Mouse (Mus musculus) heart, postnatal 0 days (tissue): ENCODE measurements around the gene Cyp27b1. TPM values are rescaled to one million over a fixed set of nuclear protein-coding genes. Genes with fewer than 3 reads are reported as not detected.

Source experiments
- ATAC-seq: fragments of 200-750 bp; cut with Nextera tagmentation; 2 replicates; pipeline ENCODE4 v1.8.0; 2017; ENCODE audit warnings: low read depth, moderate number of reproducible peaks, moderate library complexity; ENCODE audit not compliant: insufficient read depth
- DNase-seq: peaks from one replicate; pipeline ENCODE4 v3.0.0-alpha.2; 2016; ENCODE audit warnings: low spot score
- H3K27ac ChIP-seq: fragments of 300-500 bp; sonication (generic); 2 replicates; pipeline ENCODE4 v1.5.1; 2014; ENCODE audit warnings: low read depth, mild to moderate bottlenecking
- H3K27me3 ChIP-seq: fragments of 300-500 bp; sonication (generic); 2 replicates; pipeline ENCODE4 v1.6.1; 2014; ENCODE audit warnings: low read length, mixed read lengths; ENCODE audit not compliant: control insufficient read depth, insufficient read depth
- H3K36me3 ChIP-seq: fragments of 300-500 bp; sonication (generic); replicated peaks from 2 replicates; pipeline ENCODE4 v1.6.1; 2014; ENCODE audit warnings: low read length, mixed read lengths; ENCODE audit not compliant: control insufficient read depth, insufficient read depth
- H3K4me1 ChIP-seq: fragments of 300-500 bp; sonication (generic); 2 replicates; pipeline ENCODE4 v1.6.1; 2014; ENCODE audit warnings: antibody characterized with exemption; ENCODE audit not compliant: control insufficient read depth, insufficient read depth
- H3K4me2 ChIP-seq: fragments of 300-500 bp; sonication (generic); 2 replicates; pipeline ENCODE4 v1.6.1; 2014; ENCODE audit warnings: low read depth, mild to moderate bottlenecking, low read length, moderate library complexity
- H3K4me3 ChIP-seq: fragments of 300-500 bp; sonication (generic); 2 replicates; pipeline ENCODE4 v1.5.1; 2014; ENCODE audit warnings: low read depth, low read length
- H3K9ac ChIP-seq: fragments of 300-500 bp; sonication (generic); replicated peaks from 2 replicates; pipeline ENCODE4 v1.6.1; 2014; ENCODE audit warnings: low read depth, low read length, mixed read lengths
- H3K9me3 ChIP-seq: fragments of 300-500 bp; sonication (generic); replicated peaks from 2 replicates; pipeline ENCODE4 v1.6.1; 2016; ENCODE audit warnings: low read length; ENCODE audit not compliant: control insufficient read depth
- CTCF ChIP-seq: IDR thresholded peaks from 2 replicates; pipeline ENCODE4 v1.5.1; 2016; ENCODE audit warnings: antibody characterized with exemption, control low read depth, low read depth
- EP300 ChIP-seq: IDR thresholded peaks from 2 replicates; pipeline ENCODE4 v1.6.1; 2016; ENCODE audit warnings: antibody characterized with exemption, low read depth
- WGBS: fragments of 180-500 bp; shearing (Covaris S2); extraction: QIAGEN DNeasy Blood & Tissue Kit; methylation state at CpG from one replicate; pipeline ENCODE4 v1.1.7; 2014; 5-methylcytosine and 5-hydroxymethylcytosine counted together
- polyA plus RNA-seq: library from polyadenylated mRNA; unstranded; fragments of >200 nt; fragmentation: Nextera tagmentation; extraction: Ambion mirVana; gene quantifications from 2 replicates; pipeline ENCODE4 v1.2.1, GENCODE M21; 2015
- total RNA-seq: library from RNA; depleted of rRNA; stranded (reverse); fragments of >200 nt; gene quantifications from 2 replicates; pipeline ENCODE4 v1.2.3, GENCODE M21; 2014; ENCODE audit warnings: low replicate concordance

The Cyp27b1 gene
- total and polyA plus RNA-seq, 2 experiments from 2014 or later, result 0.08 TPM; not detected in 1

GRCm38 (mm10) chr10:127003806-127004205 is 44.2 kb upstream of the Cyp27b1 start:
- no peak overlapping the region for H3K4me3 ChIP-seq
- no peak overlapping the region for H3K4me2 ChIP-seq
- no peaks in the 10 kb centered on the region for H3K27me3 ChIP-seq
- H3K36me3 ChIP-seq, result peaks cover 11% of the 10 kb centered on the region
- ATAC-seq, result no peak
- no peak for DNase-seq
- H3K9ac ChIP-seq, result no peak overlapping the region
- 81% methylated on average over 7 of the region's 7 CpGs for WGBS
- H3K9me3 ChIP-seq, result no peaks in the 10 kb centered on the region
- H3K4me1 ChIP-seq, result no peaks in the 10 kb centered on the region
- TF ChIP-seq EP300, result no peak
- TF ChIP-seq CTCF, result no peak
- no peak overlapping the region for H3K27ac ChIP-seq

DNA sequence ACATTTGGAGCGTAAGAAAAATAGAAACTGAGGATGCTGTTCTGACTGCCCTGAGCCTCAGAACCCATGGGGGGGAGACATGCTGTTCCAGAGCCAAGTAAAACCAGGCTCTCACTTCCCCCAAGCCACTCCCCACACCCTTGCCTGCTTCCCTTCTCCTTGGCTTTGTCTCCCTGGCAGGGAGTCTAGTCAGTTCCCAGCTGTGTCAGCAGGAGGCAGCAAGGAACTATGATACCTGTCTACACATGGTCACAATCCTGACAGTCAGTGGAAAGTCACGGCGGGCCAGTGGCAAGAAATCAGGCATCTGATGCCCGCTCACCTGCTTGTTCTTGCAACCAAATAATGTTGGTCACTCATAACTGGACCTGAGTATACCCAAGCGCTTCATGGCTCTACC is 31.6 kb upstream of the Cyp27b1 start:
- WGBS, result 51% methylated on average over 5 of the region's 5 CpGs
- H3K4me1 ChIP-seq, result no peaks in the 10 kb centered on the region
- H3K27ac ChIP-seq, result no peak overlapping the region
- peaks cover 4% of the 10 kb centered on the region; the same call in 1 of the 2 replicates for H3K36me3 ChIP-seq
- ATAC-seq (peak; percentile 44; the same call in 1 of the 2 replicates), DNase-seq (no peak)
- no peaks in the 10 kb centered on the region for H3K27me3 ChIP-seq
- H3K4me2 ChIP-seq, result no peak overlapping the region
- no peaks in the 10 kb centered on the region for H3K9me3 ChIP-seq
- no peak for TF ChIP-seq EP300
- TF ChIP-seq CTCF, result peak; percentile 42
- no peak overlapping the region for H3K4me3 ChIP-seq
- no peak overlapping the region for H3K9ac ChIP-seq

DNA sequence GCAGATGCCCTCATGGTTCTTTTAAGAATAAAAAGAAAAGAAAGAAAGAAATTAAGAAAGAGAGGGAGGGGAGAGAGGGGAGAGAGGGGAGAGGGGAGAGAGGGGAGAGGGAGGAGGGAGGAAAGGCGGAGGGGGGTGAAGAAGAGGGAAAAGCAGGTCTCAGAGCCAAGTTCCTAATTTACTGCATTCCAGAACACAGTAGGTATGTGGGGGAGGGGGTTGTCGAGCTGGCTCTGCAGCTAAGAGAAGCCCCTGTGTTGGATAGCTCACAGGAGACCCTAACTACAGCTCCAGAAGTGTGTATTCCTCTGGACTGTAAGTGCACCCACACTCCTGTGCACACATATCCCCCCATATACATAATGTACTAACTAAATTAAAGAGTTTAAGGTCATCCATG is 31.0 kb upstream of the Cyp27b1 start:
- H3K9ac ChIP-seq, result no peak overlapping the region
- DNase-seq (no peak), ATAC-seq (no peak)
- H3K36me3 ChIP-seq, result 0 out of 2 replicates have a peak, but pooled peaks cover 6% of the 10 kb centered on the region
- H3K4me2 ChIP-seq, result no peak overlapping the region
- H3K27ac ChIP-seq, result no peak overlapping the region
- WGBS, result 18% methylated on average over 2 of the region's 2 CpGs
- no peaks in the 10 kb centered on the region for H3K9me3 ChIP-seq
- TF ChIP-seq CTCF (no peak), EP300 (no peak)
- no peaks in the 10 kb centered on the region for H3K4me1 ChIP-seq
- no peak overlapping the region for H3K4me3 ChIP-seq
- no peaks in the 10 kb centered on the region for H3K27me3 ChIP-seq

DNA sequence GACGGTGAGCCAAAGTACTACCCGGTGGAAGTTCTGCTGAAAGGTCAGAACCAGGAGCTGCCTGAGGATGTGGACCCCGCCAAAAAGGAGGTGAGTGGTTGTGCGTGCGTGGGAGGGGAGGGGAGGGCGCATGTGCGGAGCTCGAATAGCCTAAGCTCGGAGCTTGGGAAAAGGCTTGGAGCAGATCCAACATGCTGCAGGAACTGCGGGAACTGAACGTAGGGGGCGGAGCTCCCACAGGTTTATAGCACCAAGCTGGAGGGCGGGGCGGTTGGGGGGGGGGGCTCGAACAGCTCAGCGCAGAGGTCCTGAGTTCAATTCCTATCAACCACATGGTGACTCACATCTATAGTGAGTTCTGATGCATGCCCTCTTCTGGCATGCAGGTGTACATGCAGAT is 29.6 kb upstream of the Cyp27b1 start:
- Histone ChIP-seq H3K9ac (no peak overlapping the region), H3K27ac (no peak overlapping the region), H3K4me1 (no peaks in the 10 kb centered on the region), H3K4me2 (no peak overlapping the region), H3K27me3 (no peaks in the 10 kb centered on the region), H3K36me3 (peaks cover 17% of the 10 kb centered on the region), H3K4me3 (no peak overlapping the region), H3K9me3 (no peaks in the 10 kb centered on the region)
- 78% methylated on average over 16 of the region's 16 CpGs for WGBS
- no peak for DNase-seq
- no peak for ATAC-seq
- no peak for TF ChIP-seq CTCF
- TF ChIP-seq EP300, result no peak

DNA sequence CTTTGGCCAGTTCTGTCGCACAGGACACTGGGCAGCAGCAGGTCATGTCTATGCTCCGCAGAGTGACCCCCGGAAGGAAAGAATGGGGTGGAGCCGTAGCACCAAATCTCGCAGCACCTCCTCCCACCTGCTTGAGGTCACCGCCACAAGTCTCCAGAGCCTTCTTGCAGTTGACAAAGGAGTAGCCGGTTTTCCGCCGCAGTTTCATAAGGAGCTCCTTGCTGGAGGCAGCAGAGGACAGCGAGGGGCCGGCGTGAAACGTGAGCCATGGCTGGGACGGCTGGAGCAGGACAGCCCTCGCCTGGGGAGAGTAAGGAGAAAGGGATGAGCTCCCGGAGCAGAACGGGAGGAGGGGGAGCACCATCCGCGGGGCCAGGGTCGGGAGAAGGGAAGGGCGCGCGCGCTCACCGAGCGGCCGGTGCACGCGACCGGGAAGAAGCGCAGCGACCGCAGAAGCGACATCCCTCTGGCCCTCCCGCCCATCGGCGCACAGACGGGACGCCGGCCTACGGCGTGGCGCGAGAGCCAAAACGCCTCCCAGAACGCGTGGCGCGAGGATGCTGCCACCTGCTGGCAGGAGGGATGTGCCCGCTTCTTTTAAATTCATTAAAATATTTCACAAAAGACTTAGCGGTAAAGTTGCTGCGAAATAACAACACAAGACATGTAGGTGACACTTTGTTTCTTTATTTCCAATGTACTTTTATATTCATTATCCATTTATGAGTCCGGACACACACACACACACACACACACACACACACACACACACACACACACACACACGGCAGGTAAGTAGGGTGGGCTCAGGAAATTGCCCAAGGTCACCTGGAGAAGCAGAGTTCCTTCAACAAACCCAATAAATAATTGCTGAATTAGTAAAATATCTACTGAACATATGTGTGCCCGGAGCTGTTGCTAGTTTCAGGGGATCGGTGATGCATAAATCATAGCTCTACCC is 17.4 kb upstream of the Cyp27b1 start, which contains the start of gene Tsfm:
TSS of gene Tsfm (minus strand) at position 505 of the 961 bp plus-strand sequence.
- no peaks in the 10 kb centered on the region for H3K27me3 ChIP-seq
- TF ChIP-seq CTCF (peak; percentile 92), EP300 (peak; percentile 32; the same call in 1 of the 2 replicates)
- H3K4me1 ChIP-seq, result no peaks in the 10 kb centered on the region
- H3K4me2 ChIP-seq, result peak within 1 kb of the TSS; percentile 86
- H3K9me3 ChIP-seq, result no peaks in the 10 kb centered on the region
- peak within 1 kb of the TSS; percentile 61 for H3K27ac ChIP-seq
- peak; percentile 88 for ATAC-seq
- peak within 1 kb of the TSS; percentile 71 for H3K9ac ChIP-seq
- peak within 1 kb of the TSS; percentile 86 for H3K4me3 ChIP-seq
- peaks cover 36% of the 10 kb centered on the region for H3K36me3 ChIP-seq
- DNase-seq, result peak; percentile 87
- WGBS, result 6% methylated on average over 56 of the region's 56 CpGs
